8 mouse cellular contexts compared by ENCODE assay signal in genomic region chr7:49616258-49616735, GRCm38 (mm10). TPM values are rescaled to one million over a fixed set of nuclear protein-coding genes. Genes with fewer than 3 reads are reported as not detected.
A peak's percentile ranks its signal among the peaks of the same experiment; 100 is the strongest.
DNase-seq lines count a peak whose midpoint lies in the region; ATAC-seq lines count a peak whose summit lies in the region.

No protein-coding gene starts in this region.

- H3K9me3 ChIP-seq in heart, embryonic 15.5 days (replicated peaks), result no peaks in the 10 kb centered on the region

- peak overlapping the region; percentile 27; the same call in 1 of the 2 replicates for H3K4me2 ChIP-seq in heart, embryonic 15.5 days

- H3K36me3 ChIP-seq in heart, embryonic 15.5 days, result no peaks in the 10 kb centered on the region

- peak; percentile 70 for DNase-seq in kidney, adult 18-20 months
- no peak for DNase-seq in kidney, adult 11 months
- peak; percentile 48 for DNase-seq in T-cell, adult 2 months (ENCODE audit: low spot score)
- DNase-seq in embryo, embryonic 11 days, result peak; percentile 78
- DNase-seq in kidney, postnatal 14 days, result peak; percentile 68
- peak; percentile 30 for DNase-seq in skeletal muscle tissue, adult 2 months (ENCODE audit: low read depth, low spot score)

- no peak for ATAC-seq in heart, embryonic 15.5 days (replicated peaks; ENCODE audit: insufficient number of reproducible peaks, insufficient read depth, low FRiP score, low read depth)
- peak; percentile 89 for ATAC-seq in megakaryocyte progenitor cell, adult 5-6 weeks (replicated peaks; ENCODE audit: poor library complexity)

- H3K27me3 ChIP-seq in heart, embryonic 15.5 days, result peaks cover 8% of the 10 kb centered on the region; the same call in 1 of the 2 replicates

- no peak overlapping the region for H3K4me3 ChIP-seq in heart, embryonic 15.5 days

- H3K4me1 ChIP-seq in heart, embryonic 15.5 days (replicated peaks), result no peaks in the 10 kb centered on the region

- WGBS in heart, embryonic 15.5 days, result 13% methylated on average over 6 of the region's 7 CpGs

- no peak overlapping the region for H3K27ac ChIP-seq in heart, embryonic 15.5 days

- H3K9ac ChIP-seq in heart, embryonic 15.5 days, result no peak overlapping the region

RNA-seq across cellular contexts. Expression of gene Dbx1, which starts 20.4 kb away (rescaled TPM):
- not detected in 2 replicates for polyA plus RNA-seq in heart, embryonic 15.5 days (2015; fragmentation: Nextera tagmentation; extraction: Ambion mirVana)
- total RNA-seq in megakaryocyte progenitor cell, adult 5-6 weeks (2015), result not detected in 2 replicates
- total RNA-seq in megakaryocyte progenitor cell, adult 5-6 weeks (2017), result not detected in 2 replicates
